ENCODE assay signal across 8 mouse cellular contexts in genomic region chr9:122922936-122923381, GRCm38 (mm10). TPM values are rescaled to one million over a fixed set of nuclear protein-coding genes. Genes with fewer than 3 reads are reported as not detected.
DNase-seq lines count a peak whose midpoint lies in the region; ATAC-seq and TF ChIP-seq lines count a peak whose summit lies in the region.

Gene Zfp105 (plus strand): TSS chr9:122923072.

- 2% methylated on average over 41 of the region's 43 CpGs for WGBS in liver, postnatal 0 days (ENCODE audit: insufficient replicate concordance)
- WGBS in neural tube, embryonic 15.5 days = under 1% methylated on average over 43 of the region's 43 CpGs

- H3K4me2 ChIP-seq in liver, postnatal 0 days (ENCODE audit: low read depth, low read length) = peak within 1 kb of the TSS; percentile 80
- H3K4me2 ChIP-seq in neural tube, embryonic 15.5 days = peak within 1 kb of the TSS; percentile 67

- H3K4me1 ChIP-seq in liver, postnatal 0 days (ENCODE audit: insufficient read depth) = 0 out of 2 replicates have a peak, but pooled peaks cover 4% of the 10 kb centered on the region
- peaks cover 5% of the 10 kb centered on the region for H3K4me1 ChIP-seq in neural tube, embryonic 15.5 days

- TF ChIP-seq EP300 in liver, postnatal 0 days (IDR thresholded peaks at IDR 0.05; ENCODE audit: low read depth) = no peak

- H3K4me3 ChIP-seq in layer of hippocampus, adult 2 months = peak within 1 kb of the TSS; percentile 86
- H3K4me3 ChIP-seq in liver, postnatal 0 days (ENCODE audit: low read depth, low read length) = peak within 1 kb of the TSS; percentile 56
- peak within 1 kb of the TSS; percentile 71 for H3K4me3 ChIP-seq in neural tube, embryonic 15.5 days (replicated peaks)

- TF ChIP-seq CTCF in layer of hippocampus, adult 2 months (conservative IDR thresholded peaks at IDR 0.05) = 0 out of 2 replicates have a peak, but pooled peaks have one; percentile 4
- TF ChIP-seq CTCF in liver, postnatal 0 days (IDR thresholded peaks at IDR 0.05; ENCODE audit: low read depth) = no peak

- H3K9ac ChIP-seq in liver, postnatal 0 days (replicated peaks) = peak within 1 kb of the TSS; percentile 71
- H3K9ac ChIP-seq in neural tube, embryonic 15.5 days (replicated peaks) = peak within 1 kb of the TSS; percentile 95

- peak within 1 kb of the TSS; percentile 79 for H3K27ac ChIP-seq in layer of hippocampus, adult 2 months
- H3K27ac ChIP-seq in liver, postnatal 0 days (ENCODE audit: low read depth) = 0 out of 2 replicates have a peak within 1 kb of the TSS, but pooled peaks have one; percentile 37
- peak within 1 kb of the TSS; percentile 85 for H3K27ac ChIP-seq in neural tube, embryonic 15.5 days (replicated peaks)

- no peaks in the 10 kb centered on the region for H3K27me3 ChIP-seq in liver, postnatal 0 days (ENCODE audit: insufficient read depth, low read length)
- H3K27me3 ChIP-seq in neural tube, embryonic 15.5 days (replicated peaks) = no peaks in the 10 kb centered on the region; the same call in 1 of the 2 replicates

- peaks cover 9% of the 10 kb centered on the region; the same call in 1 of the 2 replicates for H3K36me3 ChIP-seq in liver, postnatal 0 days (replicated peaks; ENCODE audit: insufficient read depth, low read length)
- H3K36me3 ChIP-seq in neural tube, embryonic 15.5 days = peaks cover 33% of the 10 kb centered on the region

- H3K9me3 ChIP-seq in liver, postnatal 0 days (ENCODE audit: low read length) = no peaks in the 10 kb centered on the region
- no peaks in the 10 kb centered on the region for H3K9me3 ChIP-seq in neural tube, embryonic 15.5 days (replicated peaks)

- peak; percentile 87 for ATAC-seq in liver, postnatal 0 days
- ATAC-seq in neural tube, embryonic 15.5 days (ENCODE audit: low FRiP score) = peak; percentile 99

- DNase-seq in R1 (ENCODE audit: low read depth, low spot score) = peak; percentile 85
- DNase-seq in cerebellum, adult 9-11 months = peak; percentile 77
- peak; percentile 27 to 63 for DNase-seq in frontal cortex, adult 2 months (ENCODE audit: extremely low spot score in 1 of 2, low spot score in 1 of 2)
- peak; percentile 79 for DNase-seq in heart, postnatal 4 days
- DNase-seq in layer of hippocampus, adult 2 months (ENCODE audit: low spot score in 2 of 2) = peak; percentile 29 to 64
- DNase-seq in liver, postnatal 0 days = peak; percentile 63
- peak; percentile 1 for DNase-seq in thymus, postnatal 25 days

RNA-seq across cellular contexts. Expression of gene Zfp105, which starts in this region (rescaled TPM):
- 4.8 and 5.9 TPM in 2 replicates for polyA plus RNA-seq in frontal cortex, adult 2 months (2012; rRNA removed)
- total RNA-seq in heart, postnatal 4 days (2021) = 1 to 10 TPM; 7.8 to 9.3 TPM
- total RNA-seq in layer of hippocampus, adult 2 months (2021) = 1 to 10 TPM; 7.5 to 8.3 TPM
- polyA plus RNA-seq in liver, postnatal 0 days (2015; fragmentation: Nextera tagmentation; extraction: Ambion mirVana) = 1.8 and 2.0 TPM in 2 replicates
- 15.4 and 16.6 TPM in 2 replicates for polyA plus RNA-seq in neural tube, embryonic 15.5 days (2015; fragmentation: Nextera tagmentation; extraction: Ambion mirVana)

Comparison
In these comparisons a context has a peak if more than half of its experiments do, and no peak if none do; other contexts are left out.
1. Peak in every context shown above with its lines: DNase-seq, ATAC-seq, H3K4me3 ChIP-seq and H3K27ac ChIP-seq.
2. DNase-seq: peak in every context shown above with its lines; median percentile 85 in R1; 79 in heart, postnatal 4 days; 77 in cerebellum, adult 9-11 months; 63 in liver, postnatal 0 days; 46 in layer of hippocampus, adult 2 months; 45 in frontal cortex, adult 2 months; 1 in thymus, postnatal 25 days.